Comparison of ENCODE assay signal across 8 mouse cellular contexts in the genomic region with DNA sequence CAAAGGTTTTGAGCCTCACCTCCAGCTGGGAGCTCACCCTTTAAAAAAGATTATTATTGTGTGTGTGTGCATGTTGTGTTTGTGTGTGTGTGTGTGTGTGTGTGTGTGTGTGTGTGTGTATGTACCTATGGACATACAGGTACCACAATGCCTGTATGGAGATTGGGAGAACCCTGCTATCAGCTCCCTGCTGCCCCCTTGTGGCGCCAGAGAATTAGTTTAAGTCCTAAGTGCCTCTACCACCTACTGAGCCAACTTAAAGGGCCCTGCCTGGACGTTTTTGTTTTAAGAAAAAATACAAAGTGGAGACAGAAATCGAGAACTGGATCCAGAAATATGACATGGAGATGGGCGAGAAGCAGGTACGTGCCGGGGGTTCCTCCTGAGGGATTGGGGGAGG. TPM values are rescaled to one million over a fixed set of nuclear protein-coding genes. Genes with fewer than 3 reads are reported as not detected.
DNase-seq lines count a peak whose midpoint lies in the region; ATAC-seq and TF ChIP-seq lines count a peak whose summit lies in the region.

No protein-coding gene starts in this region.

- H3K9ac ChIP-seq in intestine, postnatal 0 days (ENCODE audit: low read depth, low read length) = peak overlapping the region; percentile 11; the same call in 1 of the 2 replicates

- ATAC-seq in intestine, postnatal 0 days = peak; percentile 38; the same call in 1 of the 2 replicates
- peak; percentile 57; the same call in 1 of the 2 replicates for ATAC-seq in monocyte, adult 5-6 weeks (replicated peaks; ENCODE audit: insufficient number of reproducible peaks, low FRiP score, low TSS enrichment, poor library complexity, severe bottlenecking)

- H3K4me1 ChIP-seq in intestine, postnatal 0 days (replicated peaks; ENCODE audit: control insufficient read depth, insufficient read depth, low read length) = no peaks in the 10 kb centered on the region

- TF ChIP-seq CTCF in intestine, postnatal 0 days (IDR thresholded peaks at IDR 0.05; ENCODE audit: low read depth) = peak; percentile 92

- H3K4me2 ChIP-seq in intestine, postnatal 0 days (replicated peaks; ENCODE audit: low read depth) = peak overlapping the region; percentile 62

- H3K27ac ChIP-seq in intestine, postnatal 0 days (ENCODE audit: low read depth, low read length) = no peak overlapping the region

- no peaks in the 10 kb centered on the region for H3K9me3 ChIP-seq in intestine, postnatal 0 days (ENCODE audit: control insufficient read depth)

- H3K36me3 ChIP-seq in intestine, postnatal 0 days (ENCODE audit: control insufficient read depth, insufficient read depth) = peaks cover 9% of the 10 kb centered on the region; the same call in 1 of the 2 replicates

- H3K4me3 ChIP-seq in intestine, postnatal 0 days (ENCODE audit: low read depth, low read length) = peak overlapping the region; percentile 27

- H3K27me3 ChIP-seq in intestine, postnatal 0 days (replicated peaks; ENCODE audit: control insufficient read depth, insufficient read depth, low read length) = no peaks in the 10 kb centered on the region

- 4% methylated on average over 6 of the region's 6 CpGs for WGBS in intestine, postnatal 0 days

- DNase-seq in urinary bladder, adult 18-20 months (ENCODE audit: low spot score in 2 of 2) = peak; percentile 65 to 69
- DNase-seq in urinary bladder, postnatal 10 days (ENCODE audit: low spot score) = no peak
- DNase-seq in embryo, embryonic 11.5 days (ENCODE audit: low read depth, low spot score) = peak; percentile 80
- DNase-seq in heart, adult 11 months = peak; percentile 96
- DNase-seq in liver = peak; percentile 91
- peak; percentile 86 to 96 for DNase-seq in spleen, postnatal 4 days (ENCODE audit: low spot score in 2 of 2)

RNA-seq across cellular contexts. Expression of a gene that starts 7.5 kb away (rescaled TPM):
- 6.1 and 7.5 TPM in 2 replicates for polyA plus RNA-seq in intestine, postnatal 0 days (2015; fragmentation: Nextera tagmentation; extraction: Ambion mirVana)
- total RNA-seq in monocyte, adult 5-6 weeks (2017) = 0.43 to 4.0 TPM (median 1.1 TPM) in 3 replicates

RNA-seq across cellular contexts. Expression of a gene that starts 7.7 kb away (rescaled TPM):
- 19.9 and 20.9 TPM in 2 replicates for polyA plus RNA-seq in intestine, postnatal 0 days (2015; fragmentation: Nextera tagmentation; extraction: Ambion mirVana)
- total RNA-seq in monocyte, adult 5-6 weeks (2017) = 42.2 to 59.5 TPM (median 55.9 TPM) in 3 replicates

RNA-seq across cellular contexts. Expression of a gene that starts 16.0 kb away (rescaled TPM):
- polyA plus RNA-seq in intestine, postnatal 0 days (2015; fragmentation: Nextera tagmentation; extraction: Ambion mirVana) = 0.30 and 0.47 TPM in 2 replicates
- 0.57 TPM in 1 of 3 replicates, not detected in the others for total RNA-seq in monocyte, adult 5-6 weeks (2017)

RNA-seq across cellular contexts. Expression of a gene that starts 16.4 kb away (rescaled TPM):
- 31.5 and 35.6 TPM in 2 replicates for polyA plus RNA-seq in intestine, postnatal 0 days (2015; fragmentation: Nextera tagmentation; extraction: Ambion mirVana)
- total RNA-seq in monocyte, adult 5-6 weeks (2017) = 8.1 to 8.8 TPM (median 8.5 TPM) in 3 replicates

RNA-seq across cellular contexts. Expression of a gene that starts 29.2 kb away (rescaled TPM):
- polyA plus RNA-seq in intestine, postnatal 0 days (2015; fragmentation: Nextera tagmentation; extraction: Ambion mirVana) = not detected in 2 replicates
- not detected in 3 replicates for total RNA-seq in monocyte, adult 5-6 weeks (2017)
